Mouse (Mus musculus) testis, adult 2 months (tissue): ENCODE results near the gene AC109138.7. TPM values are rescaled to one million over a fixed set of nuclear protein-coding genes. Genes with fewer than 3 reads are reported as not detected.

Experiments used
- H3K27ac ChIP-seq: fragments of 200-500 bp; 2 replicates; pipeline ENCODE4 v1.5.1; 2012; ENCODE audit warnings: low read depth, low read length; ENCODE audit not compliant: control insufficient read depth, insufficient read depth
- H3K27me3 ChIP-seq: fragments of 200-500 bp; 2 replicates; pipeline ENCODE4 v1.6.1; 2012; ENCODE audit warnings: mild to moderate bottlenecking, low read length, moderate library complexity; ENCODE audit not compliant: control insufficient read depth, insufficient read depth
- H3K36me3 ChIP-seq: fragments of 200-500 bp; 2 replicates; pipeline ENCODE4 v1.6.1; 2012; ENCODE audit warnings: mild to moderate bottlenecking, low read length; ENCODE audit not compliant: control insufficient read depth, insufficient read depth
- H3K4me1 ChIP-seq: fragments of 200-500 bp; 2 replicates; pipeline ENCODE4 v1.6.1; 2012; ENCODE audit warnings: low read length; ENCODE audit not compliant: control insufficient read depth, insufficient read depth
- H3K4me3 ChIP-seq: fragments of 200-500 bp; 2 replicates; pipeline ENCODE4 v1.5.1; 2012; ENCODE audit warnings: low read depth, mild to moderate bottlenecking, low read length, moderate library complexity, mixed read lengths; ENCODE audit not compliant: control insufficient read depth
- CTCF ChIP-seq: fragments of 200-500 bp; IDR thresholded peaks from 2 replicates; pipeline ENCODE4 v1.5.1; 2012; ENCODE audit warnings: low read depth, mild to moderate bottlenecking, inconsistent platforms, low read length, moderate library complexity; ENCODE audit not compliant: control insufficient read depth, insufficient read depth, insufficient replicate concordance
- POLR2A ChIP-seq: fragments of 200-500 bp; IDR thresholded peaks from 2 replicates; pipeline ENCODE4 v1.6.1; 2012; ENCODE audit warnings: low read depth, mild to moderate bottlenecking, inconsistent platforms, low read length, moderate library complexity; ENCODE audit not compliant: control insufficient read depth
- polyA plus RNA-seq: library from polyadenylated mRNA; depleted of rRNA; stranded (reverse); fragments of >200 nt; gene quantifications from 2 replicates; pipeline ENCODE4 v1.2.3, GENCODE M21; 2012

AC109138.7 gene
- polyA plus RNA-seq, 1 experiment, result 3.0 TPM

GRCm38 (mm10) chr19:4214771-4215450, 754 bp downstream of the AC109138.7 start:
- no peaks in the 10 kb centered on the region for H3K36me3 ChIP-seq
- no peaks in the 10 kb centered on the region; the same call in 1 of the 2 replicates for H3K27me3 ChIP-seq
- H3K27ac ChIP-seq, result no peak overlapping the region
- peak overlapping the region; percentile 79 for H3K4me3 ChIP-seq
- peaks cover 21% of the 10 kb centered on the region for H3K4me1 ChIP-seq
- TF ChIP-seq POLR2A (no peak), CTCF (no peak)

GRCm38 (mm10) chr19:4215451-4215840, 1.3 kb downstream of the AC109138.7 start:
- no peak overlapping the region for H3K27ac ChIP-seq
- no peak for TF ChIP-seq POLR2A
- no peak for TF ChIP-seq CTCF
- H3K4me1 ChIP-seq, result peaks cover 21% of the 10 kb centered on the region
- no peaks in the 10 kb centered on the region; the same call in 1 of the 2 replicates for H3K27me3 ChIP-seq
- peak overlapping the region; percentile 61 for H3K4me3 ChIP-seq
- no peaks in the 10 kb centered on the region for H3K36me3 ChIP-seq

GRCm38 (mm10) chr19:4216041-4216685, 2.0 kb downstream of the AC109138.7 start:
- Histone ChIP-seq H3K4me1 (peaks cover 21% of the 10 kb centered on the region), H3K27ac (no peak overlapping the region), H3K36me3 (no peaks in the 10 kb centered on the region), H3K4me3 (no peak overlapping the region), H3K27me3 (no peaks in the 10 kb centered on the region; the same call in 1 of the 2 replicates)
- no peak for TF ChIP-seq POLR2A
- peak; percentile 5; the same call in 1 of the 2 replicates for TF ChIP-seq CTCF

- Histone ChIP-seq H3K36me3 (no peaks in the 10 kb centered on the region), H3K27ac (no peak overlapping the region), H3K27me3 (no peaks in the 10 kb centered on the region; the same call in 1 of the 2 replicates), H3K4me1 (peaks cover 21% of the 10 kb centered on the region), H3K4me3 (no peak overlapping the region)
- TF ChIP-seq POLR2A (no peak), CTCF (no peak)
Observed at GRCm38 (mm10) chr19:4217140-4217539, 3.0 kb downstream of the AC109138.7 start.

GRCm38 (mm10) chr19:4217855-4218254, 3.7 kb downstream of the AC109138.7 start:
- Histone ChIP-seq H3K27me3 (no peaks in the 10 kb centered on the region; the same call in 1 of the 2 replicates), H3K36me3 (no peaks in the 10 kb centered on the region), H3K4me1 (peaks cover 21% of the 10 kb centered on the region), H3K4me3 (no peak overlapping the region), H3K27ac (no peak overlapping the region)
- TF ChIP-seq CTCF (no peak), POLR2A (no peak)

- Histone ChIP-seq H3K4me3 (no peak overlapping the region), H3K27me3 (no peaks in the 10 kb centered on the region; the same call in 1 of the 2 replicates)
- TF ChIP-seq CTCF (no peak), POLR2A (no peak)
Observed at GRCm38 (mm10) chr19:4218293-4218692, 4.1 kb downstream of the AC109138.7 start.

GRCm38 (mm10) chr19:4218784-4219183, 4.6 kb downstream of the AC109138.7 start:
- no peak for TF ChIP-seq CTCF
- no peak for TF ChIP-seq POLR2A
- H3K27me3 ChIP-seq, result no peaks in the 10 kb centered on the region; the same call in 1 of the 2 replicates
- no peak overlapping the region for H3K27ac ChIP-seq
- H3K4me1 ChIP-seq, result peaks cover 13% of the 10 kb centered on the region
- H3K36me3 ChIP-seq, result no peaks in the 10 kb centered on the region
- no peak overlapping the region for H3K4me3 ChIP-seq

More at GRCm38 (mm10) chr19:4218293-4218692, 4.1 kb downstream of the AC109138.7 start:
- Histone ChIP-seq H3K4me1 (peaks cover 18% of the 10 kb centered on the region), H3K36me3 (no peaks in the 10 kb centered on the region), H3K27ac (no peak overlapping the region)
